Mouse (Mus musculus) midbrain, embryonic 14.5 days (tissue): ENCODE data around the gene Ssbp4. TPM values are rescaled to one million over a fixed set of nuclear protein-coding genes. Genes with fewer than 3 reads are reported as not detected.

Experiments used
- ATAC-seq: fragments of 200-750 bp; cut with Nextera tagmentation; 2 replicates; pipeline ENCODE4 v1.8.0; 2017; ENCODE audit warnings: moderate number of reproducible peaks, moderate library complexity; ENCODE audit not compliant: low FRiP score, low TSS enrichment
- DNase-seq: peaks from one replicate; pipeline ENCODE4 v3.0.0-alpha.2; 2015
- H3K27ac ChIP-seq: fragments of 300-500 bp; sonication (generic); replicated peaks from 2 replicates; pipeline ENCODE4 v1.5.1; 2014; ENCODE audit warnings: mild to moderate bottlenecking, low read depth, low read length, moderate library complexity
- H3K27me3 ChIP-seq: fragments of 300-500 bp; sonication (generic); 2 replicates; pipeline ENCODE4 v1.6.1; 2014; ENCODE audit warnings: low read length, control low read depth, mixed read lengths; ENCODE audit not compliant: control insufficient read depth, insufficient read depth
- H3K36me3 ChIP-seq: fragments of 300-500 bp; sonication (generic); 2 replicates; pipeline ENCODE4 v1.6.1; 2014; ENCODE audit warnings: low read length, control low read depth; ENCODE audit not compliant: control insufficient read depth, insufficient read depth
- H3K4me1 ChIP-seq: fragments of 300-500 bp; sonication (generic); 2 replicates; pipeline ENCODE4 v1.6.1; 2014; ENCODE audit warnings: mild to moderate bottlenecking, antibody characterized with exemption, low read length, control low read depth; ENCODE audit not compliant: control insufficient read depth, insufficient read depth
- H3K4me2 ChIP-seq: fragments of 300-500 bp; sonication (generic); 2 replicates; pipeline ENCODE4 v1.6.1; 2014; ENCODE audit warnings: mild to moderate bottlenecking, low read length, moderate library complexity
- H3K4me3 ChIP-seq: fragments of 300-500 bp; sonication (generic); replicated peaks from 2 replicates; pipeline ENCODE4 v1.5.1; 2014; ENCODE audit warnings: low read depth, low read length
- H3K9ac ChIP-seq: fragments of 300-500 bp; sonication (generic); replicated peaks from 2 replicates; pipeline ENCODE4 v1.6.1; 2014; ENCODE audit warnings: mild to moderate bottlenecking, low read length, moderate library complexity
- H3K9me3 ChIP-seq: fragments of 300-500 bp; sonication (generic); 2 replicates; pipeline ENCODE4 v1.6.1; 2016; ENCODE audit warnings: low read length, control low read depth, mixed read lengths; ENCODE audit not compliant: control insufficient read depth
- WGBS: fragments of 180-500 bp; shearing (Covaris S2); extraction: QIAGEN DNeasy Blood & Tissue Kit; methylation state at CpG from one replicate; pipeline ENCODE4 v1.1.7; 2014; 5-methylcytosine and 5-hydroxymethylcytosine counted together
- polyA plus RNA-seq: library from polyadenylated mRNA; unstranded; fragments of >200 nt; fragmentation: Nextera tagmentation; extraction: Ambion mirVana; gene quantifications from 2 replicates; pipeline ENCODE4 v1.2.1, GENCODE M21; 2014

The Ssbp4 gene
- 172 and 213 TPM in 2 replicates for polyA plus RNA-seq

DNA sequence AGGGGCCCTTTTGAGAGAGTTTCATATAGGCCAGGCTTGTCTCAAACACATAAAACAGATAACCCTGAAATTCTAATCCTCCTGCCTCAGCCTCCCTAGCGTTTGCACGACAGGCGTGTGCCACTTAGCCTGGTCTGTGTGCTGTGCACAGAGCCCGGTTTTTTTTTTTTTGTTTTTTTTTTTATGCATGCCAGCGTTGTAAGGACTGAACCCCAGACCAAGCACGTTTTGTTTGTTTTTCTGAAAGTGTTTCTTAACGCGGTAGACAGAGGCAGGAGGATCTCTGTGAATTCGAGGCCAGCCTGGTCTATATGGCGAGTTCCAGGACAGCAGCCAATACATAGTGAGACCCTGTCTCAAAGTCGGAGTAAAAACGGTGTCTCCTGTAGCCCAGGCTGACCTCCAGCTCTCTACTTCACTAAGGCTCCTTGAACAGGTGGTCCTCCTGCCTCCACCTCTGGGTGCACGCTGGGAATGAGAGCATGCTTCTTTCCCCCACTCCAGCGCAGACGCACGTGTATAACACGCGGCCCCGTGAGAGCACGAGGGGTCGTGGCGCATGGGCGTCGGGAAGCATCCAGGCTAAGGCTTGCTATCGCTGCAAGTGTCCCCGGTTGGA, at the start of gene Ssbp4:
Gene Ssbp4 (minus strand): TSS at position 124 of the 619 bp plus-strand sequence.
- H3K4me1 ChIP-seq, result peaks cover 41% of the 10 kb centered on the region

DNA sequence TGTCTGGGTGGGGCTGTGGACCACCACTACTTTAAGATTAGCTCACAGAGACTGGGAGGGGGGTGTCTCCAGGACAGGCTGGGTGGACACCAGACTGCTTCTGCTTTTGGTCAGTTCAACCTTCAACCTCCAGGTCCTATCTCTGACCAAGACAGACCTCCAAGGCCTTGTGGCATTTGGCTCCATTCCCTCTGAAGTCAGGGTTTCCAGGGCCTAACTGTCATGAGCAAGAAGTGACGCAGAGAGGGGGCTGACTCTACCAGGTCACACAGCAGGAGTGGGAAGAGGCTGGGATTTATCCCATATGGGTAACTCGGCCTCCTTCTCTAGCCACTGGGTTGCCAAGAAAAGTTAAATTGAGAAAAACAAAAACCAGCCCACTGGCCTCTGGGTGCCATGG, 49.1 kb upstream of the Ssbp4 start:
- peaks cover 24% of the 10 kb centered on the region for H3K4me1 ChIP-seq
- peak overlapping the region; percentile 10; the same call in 1 of the 2 replicates for H3K9ac ChIP-seq
- 67% methylated on average over 2 of the region's 2 CpGs for WGBS
- peak overlapping the region; percentile 75 for H3K27ac ChIP-seq
- DNase-seq (no peak), ATAC-seq (no peak)
- peak overlapping the region; percentile 88 for H3K4me2 ChIP-seq
- H3K36me3 ChIP-seq, result peaks cover 10% of the 10 kb centered on the region; the same call in 1 of the 2 replicates
- H3K4me3 ChIP-seq, result peak overlapping the region; percentile 72
- H3K9me3 ChIP-seq, result no peaks in the 10 kb centered on the region
- no peaks in the 10 kb centered on the region for H3K27me3 ChIP-seq

More for the DNA sequence above, at the start of gene Ssbp4:
- Histone ChIP-seq H3K9ac (peak within 1 kb of the TSS; percentile 82), H3K9me3 (no peaks in the 10 kb centered on the region), H3K27me3 (no peaks in the 10 kb centered on the region), H3K4me2 (peak within 1 kb of the TSS; percentile 72), H3K27ac (peak within 1 kb of the TSS; percentile 86), H3K36me3 (no peaks in the 10 kb centered on the region), H3K4me3 (peak within 1 kb of the TSS; percentile 79)
- WGBS, result 6% methylated on average over 26 of the region's 26 CpGs
- ATAC-seq (no peak), DNase-seq (no peak)

GRCm38 (mm10) chr8:70657214-70657613, 48.5 kb upstream of the Ssbp4 start:
- Histone ChIP-seq H3K27ac (peak overlapping the region; percentile 75), H3K4me2 (peak overlapping the region; percentile 88), H3K27me3 (no peaks in the 10 kb centered on the region), H3K9ac (no peak overlapping the region), H3K4me3 (no peak overlapping the region), H3K36me3 (peaks cover 12% of the 10 kb centered on the region), H3K4me1 (peaks cover 24% of the 10 kb centered on the region), H3K9me3 (no peaks in the 10 kb centered on the region)
- ATAC-seq, result no peak
- no peak for DNase-seq
- WGBS, result 94% methylated on average over 3 of the region's 3 CpGs

GRCm38 (mm10) chr8:70656193-70656790, 47.6 kb upstream of the Ssbp4 start:
- H3K27me3 ChIP-seq, result no peaks in the 10 kb centered on the region
- peak overlapping the region; percentile 88; the same call in 1 of the 2 replicates for H3K4me2 ChIP-seq
- peaks cover 20% of the 10 kb centered on the region for H3K36me3 ChIP-seq
- peak; percentile 35; the same call in 1 of the 2 replicates for ATAC-seq
- H3K4me3 ChIP-seq, result no peak overlapping the region
- peak; percentile 72 for DNase-seq
- H3K9ac ChIP-seq, result no peak overlapping the region
- WGBS, result 10% methylated on average over 13 of the region's 13 CpGs
- no peaks in the 10 kb centered on the region for H3K9me3 ChIP-seq
- peaks cover 24% of the 10 kb centered on the region for H3K4me1 ChIP-seq
- H3K27ac ChIP-seq, result peak overlapping the region; percentile 75

GRCm38 (mm10) chr8:70655469-70655868, 46.8 kb upstream of the Ssbp4 start:
- H3K4me3 ChIP-seq, result no peak overlapping the region
- H3K9ac ChIP-seq, result no peak overlapping the region
- no peaks in the 10 kb centered on the region for H3K27me3 ChIP-seq
- no peak overlapping the region for H3K4me2 ChIP-seq
- no peaks in the 10 kb centered on the region for H3K9me3 ChIP-seq
- peaks cover 22% of the 10 kb centered on the region for H3K4me1 ChIP-seq
- peak overlapping the region; percentile 75 for H3K27ac ChIP-seq
- ATAC-seq (no peak), DNase-seq (no peak)
- H3K36me3 ChIP-seq, result peaks cover 27% of the 10 kb centered on the region
- 19% methylated on average over 2 of the region's 2 CpGs for WGBS

- peaks cover 35% of the 10 kb centered on the region for H3K36me3 ChIP-seq
- H3K9ac ChIP-seq, result no peak overlapping the region
- H3K27me3 ChIP-seq, result no peaks in the 10 kb centered on the region
- 76% methylated on average over 1 of the region's 1 CpGs for WGBS
- H3K4me2 ChIP-seq, result no peak overlapping the region
- H3K4me1 ChIP-seq, result peaks cover 28% of the 10 kb centered on the region
- no peak overlapping the region for H3K4me3 ChIP-seq
- DNase-seq, result no peak
- no peaks in the 10 kb centered on the region for H3K9me3 ChIP-seq
- no peak for ATAC-seq
- H3K27ac ChIP-seq, result 0 out of 2 replicates have a peak overlapping the region, but pooled peaks have one; percentile 13
Observed at GRCm38 (mm10) chr8:70654121-70654520, 45.4 kb upstream of the Ssbp4 start.

GRCm38 (mm10) chr8:70653226-70653625, 44.6 kb upstream of the Ssbp4 start:
- Histone ChIP-seq H3K36me3 (peaks cover 35% of the 10 kb centered on the region), H3K9ac (no peak overlapping the region), H3K4me1 (peaks cover 25% of the 10 kb centered on the region; the same call in 1 of the 2 replicates), H3K27me3 (no peaks in the 10 kb centered on the region), H3K4me2 (no peak overlapping the region), H3K4me3 (no peak overlapping the region), H3K9me3 (no peaks in the 10 kb centered on the region), H3K27ac (no peak overlapping the region)
- WGBS, result 51% methylated on average over 2 of the region's 2 CpGs
- ATAC-seq, result no peak
- no peak for DNase-seq

- no peak for ATAC-seq
- H3K9ac ChIP-seq, result no peak overlapping the region
- no peaks in the 10 kb centered on the region for H3K27me3 ChIP-seq
- H3K4me2 ChIP-seq, result no peak overlapping the region
- no peak for DNase-seq
- no peak overlapping the region for H3K4me3 ChIP-seq
- no peak overlapping the region for H3K27ac ChIP-seq
- WGBS, result 96% methylated on average over 17 of the region's 17 CpGs
- peaks cover 31% of the 10 kb centered on the region for H3K36me3 ChIP-seq
- 0 out of 2 replicates have a peak, but pooled peaks cover 14% of the 10 kb centered on the region for H3K4me1 ChIP-seq
- H3K9me3 ChIP-seq, result no peaks in the 10 kb centered on the region
Observed at GRCm38 (mm10) chr8:70650351-70650750, 41.7 kb upstream of the Ssbp4 start.
